Mouse (Mus musculus) neural tube, embryonic 14.5 days (tissue): ENCODE measurements around the gene Gm13279. TPM values are rescaled to one million over a fixed set of nuclear protein-coding genes. Genes with fewer than 3 reads are reported as not detected.

ENCODE experiments used
- polyA plus RNA-seq: library from polyadenylated mRNA; unstranded; fragments of >200 nt; fragmentation: Nextera tagmentation; extraction: Ambion mirVana; gene quantifications from 2 replicates; pipeline ENCODE4 v1.2.1, GENCODE M21; 2014

Gm13279 gene
- polyA plus RNA-seq, 1 experiment from 2014 or later = not detected

Other genes starting within 250 kb of the Gm13279 start
- gene Ifna15, start 239.2 kb upstream of the Gm13279 start, polyA plus RNA-seq = not detected in 2 replicates
- not detected in 2 replicates for gene Ifna14, start 225.6 kb upstream of the Gm13279 start, polyA plus RNA-seq
- not detected in 2 replicates for gene Ifna9, start 205.0 kb upstream of the Gm13279 start, polyA plus RNA-seq
- gene Ifna12, start 194.0 kb upstream of the Gm13279 start, polyA plus RNA-seq = not detected in 2 replicates
- not detected in 2 replicates for gene C87499, start 163.0 kb upstream of the Gm13279 start, polyA plus RNA-seq
- gene Ifna13, start 152.9 kb upstream of the Gm13279 start, polyA plus RNA-seq = not detected in 2 replicates
- gene Ifna16, start 120.5 kb upstream of the Gm13279 start, polyA plus RNA-seq = not detected in 2 replicates
- gene Ifna2, start 113.5 kb upstream of the Gm13279 start, polyA plus RNA-seq = not detected in 2 replicates
- gene Ifnab, start 106.0 kb upstream of the Gm13279 start, polyA plus RNA-seq = not detected in 2 replicates
- 1.6 and 2.6 TPM in 2 replicates for gene Gm26566, start 75.6 kb upstream of the Gm13279 start, polyA plus RNA-seq
- gene Klhl9, start 74.9 kb upstream of the Gm13279 start, polyA plus RNA-seq = 129 and 164 TPM in 2 replicates
- not detected in 2 replicates for gene Gm13271, start 42.5 kb upstream of the Gm13279 start, polyA plus RNA-seq
- not detected in 2 replicates for gene Gm13283, start 37.3 kb upstream of the Gm13279 start, polyA plus RNA-seq
- gene Gm13290, start 23.6 kb upstream of the Gm13279 start, polyA plus RNA-seq = not detected in 2 replicates
- not detected in 2 replicates for gene Gm13289, start 20.5 kb upstream of the Gm13279 start, polyA plus RNA-seq
- gene Gm13272, start 17.5 kb upstream of the Gm13279 start, polyA plus RNA-seq = not detected in 2 replicates
- not detected in 2 replicates for gene Ifnz, start 15.3 kb upstream of the Gm13279 start, polyA plus RNA-seq
- not detected in 2 replicates for gene Gm13276, start 11.7 kb upstream of the Gm13279 start, polyA plus RNA-seq
- gene Gm13277, start 8.8 kb upstream of the Gm13279 start, polyA plus RNA-seq = not detected in 2 replicates
- gene Gm13278, start 5.8 kb upstream of the Gm13279 start, polyA plus RNA-seq = not detected in 2 replicates
- gene Gm13275, start 2.9 kb upstream of the Gm13279 start, polyA plus RNA-seq = not detected in 2 replicates
- gene Gm13285, start 2.3 kb downstream of the Gm13279 start, polyA plus RNA-seq = not detected in 2 replicates
- gene Gm13287, start 5.9 kb downstream of the Gm13279 start, polyA plus RNA-seq = not detected in 2 replicates
- gene Gm13288, start 8.1 kb downstream of the Gm13279 start, polyA plus RNA-seq = not detected in 2 replicates
- gene Ifna7, start 18.8 kb downstream of the Gm13279 start, polyA plus RNA-seq = not detected in 2 replicates
- gene Ifna11, start 22.6 kb downstream of the Gm13279 start, polyA plus RNA-seq = not detected in 2 replicates
- not detected in 2 replicates for gene Ifna6, start 30.0 kb downstream of the Gm13279 start, polyA plus RNA-seq
- not detected in 2 replicates for gene Ifna5, start 38.1 kb downstream of the Gm13279 start, polyA plus RNA-seq
- not detected in 2 replicates for gene Ifna4, start 44.5 kb downstream of the Gm13279 start, polyA plus RNA-seq
- not detected in 2 replicates for gene Ifna1, start 52.7 kb downstream of the Gm13279 start, polyA plus RNA-seq
- gene Ifne, start 82.8 kb downstream of the Gm13279 start, polyA plus RNA-seq = not detected in 2 replicates